16 mouse cellular contexts compared by ENCODE assay signal in the genomic region with DNA sequence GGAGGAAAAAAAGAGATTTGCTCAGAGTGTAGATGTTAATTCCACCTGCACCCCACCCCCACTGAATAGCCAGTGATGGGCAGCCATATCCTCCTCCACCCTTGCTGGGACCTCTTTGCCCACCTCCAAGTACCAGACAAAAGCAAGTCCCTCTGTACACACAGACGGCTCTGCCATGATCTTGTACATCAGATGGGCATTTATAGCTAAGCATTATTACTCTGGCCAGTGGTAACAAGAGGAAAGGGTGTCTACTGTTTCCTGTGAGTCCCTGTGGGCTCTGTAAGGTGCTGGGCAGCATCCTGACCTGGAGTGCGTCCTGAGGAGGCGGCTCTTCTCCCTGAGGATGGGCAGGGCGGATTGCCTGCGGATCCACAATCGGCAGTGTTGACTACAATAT. TPM values are rescaled to one million over a fixed set of nuclear protein-coding genes. Genes with fewer than 3 reads are reported as not detected.
A peak's percentile ranks its signal among the peaks of the same experiment; 100 is the strongest.
DNase-seq lines count a peak whose midpoint lies in the region; ATAC-seq and TF ChIP-seq lines count a peak whose summit lies in the region.
"Had no signal": no experiment of that assay in that cellular context is flagged by ENCODE, and none has a peak within 500 bp of the region (broad histone marks: within the 10 kb centered on the region; RNA-seq: fewer than 3 reads in every experiment).

No protein-coding gene starts in this region.

- DNase-seq in cerebellum, adult 11 months, result peak; percentile 42
- DNase-seq in cerebellum, adult 11-12 months, result no peak
- peak; percentile 94 for DNase-seq in heart, adult 11 months
- no peak for DNase-seq in heart, postnatal 14 days
- DNase-seq in layer of hippocampus, adult 2 months (ENCODE audit: low spot score in 2 of 2), result no peak
- no peak for DNase-seq in layer of hippocampus, postnatal 25 days (ENCODE audit: extremely low spot score in 1 of 2, low spot score in 1 of 2)
- DNase-seq in layer of hippocampus, postnatal 10 days (ENCODE audit: low spot score in 2 of 2), result no peak
- DNase-seq: adrenal gland, postnatal 10 days; gastrocnemius, postnatal 10 days; liver, postnatal 0 days; lung, postnatal 14 days; thymus, adult 2 months had no signal

- H3K4me2 ChIP-seq in limb, embryonic 13.5 days (replicated peaks), result no peak overlapping the region

- H3K36me3 ChIP-seq in limb, embryonic 13.5 days, result peaks cover 29% of the 10 kb centered on the region

- H3K27me3 ChIP-seq in limb, embryonic 13.5 days, result no peaks in the 10 kb centered on the region
- H3K27me3 ChIP-seq: megakaryocyte, embryonic 14.5 days; Patski had no signal

- intact Hi-C loops in heart, postnatal 14 days (cut with DNase I), result no loop called here

- peak overlapping the region; percentile 99 for H3K27ac ChIP-seq in layer of hippocampus, adult 2 months
- H3K27ac ChIP-seq in limb, embryonic 13.5 days, result no peak overlapping the region

- H3K4me1 ChIP-seq in limb, embryonic 13.5 days, result peaks cover 87% of the 10 kb centered on the region

- no peak for ATAC-seq in limb, embryonic 13.5 days (ENCODE audit: low FRiP score, low read depth)
- ATAC-seq: liver, postnatal 0 days; Patski had no signal

- 0 out of 2 replicates have a peak overlapping the region, but pooled peaks have one; percentile 48 for H3K9ac ChIP-seq in limb, embryonic 13.5 days
- H3K9ac ChIP-seq: liver, postnatal 0 days had no signal

- no peaks in the 10 kb centered on the region for H3K9me3 ChIP-seq in limb, embryonic 13.5 days
- H3K9me3 ChIP-seq: megakaryocyte, embryonic 14.5 days had no signal

- WGBS in limb, embryonic 13.5 days, result 86% methylated on average over 6 of the region's 6 CpGs

- no peak for TF ChIP-seq CTCF in layer of hippocampus, adult 2 months (conservative IDR thresholded peaks at IDR 0.05)

- H3K4me3 ChIP-seq in layer of hippocampus, adult 2 months, result peak overlapping the region; percentile 47; the same call in 1 of the 2 replicates
- no peak overlapping the region for H3K4me3 ChIP-seq in limb, embryonic 13.5 days
- H3K4me3 ChIP-seq: erythroblast, embryonic 14.5 days; megakaryocyte, embryonic 14.5 days had no signal

RNA-seq across cellular contexts. Expression of a gene that starts 7.0 kb away (rescaled TPM):
- total RNA-seq in heart, postnatal 14 days (2021), result 10 to 100 TPM; 89.1 to 92.0 TPM
- 100 to 1,000 TPM; 226 to 239 TPM for total RNA-seq in layer of hippocampus, adult 2 months (2021)
- 100 to 1,000 TPM; 216 to 234 TPM for total RNA-seq in layer of hippocampus, postnatal 25 days (2021)
- polyA plus RNA-seq in limb, embryonic 13.5 days (2015; fragmentation: Nextera tagmentation; extraction: Ambion mirVana), result 61.2 and 65.4 TPM in 2 replicates
- total RNA-seq in layer of hippocampus, postnatal 10 days (2021), result 100 to 1,000 TPM; 151 to 152 TPM

Comparison
In these comparisons a context has a peak if more than half of its experiments do, and no peak if none do; other contexts are left out.
1. DNase-seq: peak in cerebellum, adult 11 months (single experiment) and heart, adult 11 months (single experiment); none in cerebellum, adult 11-12 months (single experiment), heart, postnatal 14 days (0 of 2), layer of hippocampus, adult 2 months (0 of 2), layer of hippocampus, postnatal 25 days (0 of 2) and layer of hippocampus, postnatal 10 days (0 of 2).